Mouse (Mus musculus) MEL (cell line): ENCODE data around the gene Rem1.

Experiments used
- CHD2 ChIP-seq: IDR thresholded peaks from 2 replicates; pipeline ENCODE4 v1.6.1; 2011; ENCODE audit warnings: low read length, improper control_type of control experiment
- CTCF ChIP-seq, 3 experiments: IDR thresholded peaks in 2 of 3; conservative IDR thresholded peaks in 1 of 3; 2 replicates each; pipeline ENCODE4 v1.5.1; 2011 to 2012; ENCODE audit warnings: low read length in 3 of 3, low read depth in 2 of 3, mild to moderate bottlenecking in 2 of 3, improper control_type of control experiment in 1 of 3, inconsistent platforms in 1 of 3, mixed read lengths in 1 of 3, moderate library complexity in 1 of 3; ENCODE audit not compliant: control insufficient read depth in 1 of 3, insufficient read depth in 1 of 3, poor library complexity in 1 of 3, severe bottlenecking in 1 of 3
- MAFK ChIP-seq: IDR thresholded peaks from 2 replicates; pipeline ENCODE4 v1.6.1; 2011; ENCODE audit warnings: low read depth, mild to moderate bottlenecking, low read length, improper control_type of control experiment, borderline replicate concordance
- MXI1 ChIP-seq: IDR thresholded peaks from 2 replicates; pipeline ENCODE4 v1.6.1; 2011; ENCODE audit warnings: mild to moderate bottlenecking, low read depth, low read length, improper control_type of control experiment
- POLR2A ChIP-seq, 2 experiments: IDR thresholded peaks; 2 replicates each; pipeline ENCODE4 v1.6.1; 2011 to 2012; ENCODE audit warnings: low read length in 2 of 2, mild to moderate bottlenecking in 2 of 2, control low read depth in 1 of 2, improper control_type of control experiment in 1 of 2, low read depth in 1 of 2, moderate library complexity in 1 of 2; ENCODE audit not compliant: control insufficient read depth in 1 of 2, insufficient read depth in 1 of 2, poor library complexity in 1 of 2
- SIN3A ChIP-seq: IDR thresholded peaks from 2 replicates; pipeline ENCODE4 v1.6.1; 2012; ENCODE audit warnings: low read length, improper control_type of control experiment, inconsistent platforms
- USF2 ChIP-seq, 2 experiments: IDR thresholded peaks; 2 replicates each; pipeline ENCODE4 v1.6.1; 2011 to 2012; ENCODE audit warnings: improper control_type of control experiment in 2 of 2, low read length in 2 of 2, borderline replicate concordance in 1 of 2, inconsistent platforms in 1 of 2, low read depth in 1 of 2, mild to moderate bottlenecking in 1 of 2; ENCODE audit not compliant: insufficient read depth in 1 of 2
- ZKSCAN1 ChIP-seq: IDR thresholded peaks from 2 replicates; pipeline ENCODE4 v1.6.1; 2012; ENCODE audit warnings: low read depth, mild to moderate bottlenecking, inconsistent platforms, low read length, improper control_type of control experiment, moderate library complexity

GRCm38 (mm10) chr2:152608719-152609118, 18.0 kb upstream of the Rem1 start:
- no peak for TF ChIP-seq POLR2A (IDR thresholded peaks at IDR 0.05; ENCODE audit: control insufficient read depth in 1 of 2, insufficient read depth in 1 of 2, low read depth in 1 of 2, low read length in 2 of 2, poor library complexity in 1 of 2)
- TF ChIP-seq MXI1 = no peak
- TF ChIP-seq MAFK = no peak
- TF ChIP-seq CTCF (IDR thresholded peaks at IDR 0.05 in 2 of 3, conservative IDR thresholded peaks at IDR 0.05 in 1 of 3; ENCODE audit: control insufficient read depth in 1 of 3, insufficient read depth in 1 of 3, low read depth in 2 of 3, low read length in 3 of 3, poor library complexity in 1 of 3, severe bottlenecking in 1 of 3) = peak in 2 of 3 experiments; percentile 9 to 21; a peak in 1 of 6 replicates
- no peak for TF ChIP-seq SIN3A
- TF ChIP-seq CHD2 = no peak
- TF ChIP-seq ZKSCAN1 = no peak
- TF ChIP-seq USF2 (IDR thresholded peaks at IDR 0.05; ENCODE audit: borderline replicate concordance in 1 of 2, insufficient read depth in 1 of 2, low read depth in 1 of 2, low read length in 2 of 2) = no peak
